Mouse (Mus musculus) heart, adult 2 months (tissue): ENCODE results near the gene Bsn.

ENCODE experiments used
- CTCF ChIP-seq: fragments of 200-600 bp; IDR thresholded peaks from 2 replicates; pipeline ENCODE4 v1.8.1; 2022; ENCODE audit warnings: antibody characterized with exemption, mild to moderate bottlenecking, moderate library complexity
- EP300 ChIP-seq: fragments of 200-500 bp; IDR thresholded peaks from 2 replicates; pipeline ENCODE4 v1.6.1; 2011; ENCODE audit warnings: low read depth, low read length, control low read depth; ENCODE audit not compliant: insufficient read depth
- POLR2A ChIP-seq: fragments of 200-500 bp; IDR thresholded peaks from 2 replicates; pipeline ENCODE4 v1.6.1; 2011; ENCODE audit warnings: mild to moderate bottlenecking, low read depth, low read length, control low read depth; ENCODE audit not compliant: insufficient read depth

GRCm38 (mm10) chr9:108149817-108150216, 40.4 kb downstream of the Bsn start:
- TF ChIP-seq CTCF (no peak), EP300 (no peak), POLR2A (no peak)
